Mouse (Mus musculus) embryonic fibroblast, embryonic 13.5 days (primary cell): ENCODE results near the gene Kdelr2.

Experiments
- CTCF ChIP-seq: IDR thresholded peaks from 2 replicates; pipeline ENCODE4 v1.5.1; 2011; ENCODE audit warnings: mild to moderate bottlenecking, control low read depth, low read length, moderate library complexity, borderline replicate concordance; ENCODE audit not compliant: insufficient read depth
- POLR2A ChIP-seq: IDR thresholded peaks from 2 replicates; pipeline ENCODE4 v1.6.1; 2011; ENCODE audit warnings: low read depth, mild to moderate bottlenecking, control low read depth, low read length, moderate library complexity

GRCm38 (mm10) chr5:143394184-143394583 is 9.5 kb upstream of the Kdelr2 start:
- TF ChIP-seq POLR2A (no peak), CTCF (no peak)
